Mouse (Mus musculus) adrenal gland, postnatal 14 days (tissue): ENCODE results near the gene Trim46. TPM values are rescaled to one million over a fixed set of nuclear protein-coding genes. Genes with fewer than 3 reads are reported as not detected.
"Not testable (repeated sequence)": the region's sequence is repeated elsewhere in the genome, so short reads cannot be mapped to it uniquely, and the experiment has no call there.

Experiments
- DNase-seq: peaks from one replicate; pipeline ENCODE4 v3.0.0; 2021; ENCODE audit warnings: mixed read lengths
- total RNA-seq: library from RNA; stranded (reverse); gene quantifications from 2 replicates; pipeline ENCODE4 v1.2.3, GENCODE M21; 2021

Gene Trim46
- total RNA-seq, 1 experiment from 2014 or later = 1.4 TPM

DNA sequence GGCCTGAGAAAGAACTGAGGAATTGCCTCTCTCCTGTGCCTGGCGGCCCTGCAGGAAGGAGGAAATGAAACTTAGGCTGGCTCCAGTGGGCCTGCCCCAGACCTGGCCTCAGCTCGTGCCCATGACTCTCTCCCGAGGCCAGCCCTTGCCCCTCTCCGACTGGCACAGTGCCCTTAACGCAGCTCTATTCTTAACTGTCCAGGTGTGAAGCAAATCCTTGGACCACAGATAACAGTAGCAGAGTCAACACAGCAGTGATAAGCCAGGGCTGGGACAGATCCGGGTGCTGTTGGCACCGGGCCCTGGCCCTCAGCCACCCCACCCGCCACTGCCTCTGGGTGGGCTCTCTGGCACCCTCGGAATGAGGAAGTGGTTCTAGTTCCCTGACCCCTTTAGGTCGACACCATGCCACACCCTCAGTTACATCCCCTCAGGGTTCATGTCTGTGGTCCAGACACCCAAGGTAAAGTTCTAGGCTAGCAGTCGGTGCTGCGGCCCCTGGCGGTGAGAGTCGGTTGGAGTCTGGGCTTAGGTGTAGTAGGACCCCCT, 12.5 kb downstream of the Trim46 start:
- DNase-seq = no peak

DNA sequence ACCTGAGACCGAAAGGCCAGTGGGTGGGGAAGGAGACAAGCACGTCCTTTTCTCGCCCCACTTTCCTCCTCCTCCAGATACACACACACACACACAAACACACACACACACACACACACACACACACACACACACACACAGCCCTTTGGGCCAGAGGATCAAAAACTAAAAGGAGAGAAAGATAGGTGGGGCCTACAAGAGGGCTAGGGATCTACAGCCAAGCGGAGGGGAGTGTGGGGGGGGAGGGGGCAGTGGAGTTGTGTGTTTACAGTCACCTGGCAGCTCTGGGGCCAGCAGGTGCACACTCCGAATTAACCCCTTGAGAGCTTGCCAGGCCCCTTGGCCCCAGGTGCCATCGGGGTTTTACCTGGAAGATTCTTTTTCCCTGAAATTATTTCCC, 13.5 kb downstream of the Trim46 start:
- no peak for DNase-seq

DNA sequence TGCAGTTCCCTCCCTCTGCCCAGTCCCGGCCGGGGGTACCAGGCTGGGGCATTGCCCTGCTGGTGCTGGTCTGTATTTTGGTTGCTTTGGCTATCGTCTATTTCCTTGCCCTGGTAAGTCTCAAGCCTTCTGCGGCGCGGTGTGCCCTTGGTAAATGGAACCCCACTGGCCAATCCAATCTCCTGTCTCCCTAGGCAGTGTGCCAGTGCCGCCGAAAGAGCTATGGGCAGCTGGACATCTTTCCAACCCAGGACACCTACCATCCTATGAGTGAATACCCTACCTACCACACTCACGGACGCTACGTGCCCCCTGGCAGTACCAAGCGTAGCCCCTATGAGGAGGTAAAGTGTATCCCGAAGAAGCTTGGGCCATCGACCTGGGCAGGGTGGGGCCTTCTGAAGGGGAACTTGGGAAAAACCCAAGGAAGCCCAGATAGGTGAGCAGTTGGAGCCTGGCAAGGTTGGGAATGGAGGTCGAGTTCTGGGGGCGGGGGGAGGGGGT, 14.3 kb downstream of the Trim46 start:
- no peak for DNase-seq

DNA sequence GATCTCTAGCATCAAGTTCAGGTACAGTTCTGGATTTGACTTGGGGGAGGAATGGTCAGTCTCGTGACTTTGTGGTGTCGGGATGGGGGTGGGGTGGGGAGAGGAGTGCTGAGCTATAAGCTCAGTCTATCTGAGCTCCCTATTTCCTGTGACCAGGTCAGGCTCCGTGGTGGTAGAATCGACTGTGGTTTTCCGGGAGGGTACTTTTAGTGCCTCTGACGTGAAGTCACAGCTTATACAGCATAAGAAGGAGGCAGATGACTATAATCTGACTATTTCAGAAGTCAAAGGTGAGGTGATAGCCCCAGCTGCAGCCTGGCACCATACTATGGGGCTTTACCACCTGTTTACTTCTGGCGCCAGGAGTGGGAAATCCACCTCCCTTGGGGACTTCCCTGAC, 14.8 kb downstream of the Trim46 start:
- no peak for DNase-seq

DNA sequence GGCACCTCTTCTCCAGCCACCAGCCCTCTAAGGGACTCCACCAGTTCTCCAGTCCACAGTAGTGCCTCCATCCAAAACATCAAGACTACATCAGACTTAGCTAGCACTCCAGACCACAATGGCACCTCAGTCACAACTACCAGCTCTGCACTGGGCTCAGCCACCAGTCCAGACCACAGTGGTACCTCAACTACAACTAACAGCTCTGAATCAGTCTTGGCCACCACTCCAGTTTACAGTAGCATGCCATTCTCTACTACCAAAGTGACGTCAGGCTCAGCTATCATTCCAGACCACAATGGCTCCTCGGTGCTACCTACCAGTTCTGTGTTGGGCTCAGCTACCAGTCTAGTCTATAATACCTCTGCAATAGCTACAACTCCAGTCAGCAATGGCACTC, 15.5 kb downstream of the Trim46 start:
- no peak for DNase-seq

DNA sequence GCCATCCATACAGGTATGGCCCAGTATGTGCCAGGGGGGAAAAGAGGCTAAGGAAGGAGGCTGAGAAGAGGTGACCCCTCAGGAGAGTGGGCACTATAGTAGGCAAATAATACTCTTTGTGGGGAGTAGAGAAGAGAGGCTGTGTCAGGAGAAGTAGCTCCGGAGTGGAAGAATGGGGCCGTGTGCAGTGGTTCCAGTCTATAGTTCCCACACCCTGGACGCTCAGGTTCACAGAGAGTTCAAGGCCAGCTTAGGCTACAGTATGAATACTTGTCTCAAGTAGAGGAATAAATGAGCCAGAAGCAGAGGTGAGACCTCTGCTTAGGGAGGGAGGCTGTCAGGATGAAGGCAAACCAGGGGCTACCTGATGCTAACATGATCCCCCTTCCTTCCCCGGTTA, 16.8 kb downstream of the Trim46 start:
- no peak for DNase-seq

DNA sequence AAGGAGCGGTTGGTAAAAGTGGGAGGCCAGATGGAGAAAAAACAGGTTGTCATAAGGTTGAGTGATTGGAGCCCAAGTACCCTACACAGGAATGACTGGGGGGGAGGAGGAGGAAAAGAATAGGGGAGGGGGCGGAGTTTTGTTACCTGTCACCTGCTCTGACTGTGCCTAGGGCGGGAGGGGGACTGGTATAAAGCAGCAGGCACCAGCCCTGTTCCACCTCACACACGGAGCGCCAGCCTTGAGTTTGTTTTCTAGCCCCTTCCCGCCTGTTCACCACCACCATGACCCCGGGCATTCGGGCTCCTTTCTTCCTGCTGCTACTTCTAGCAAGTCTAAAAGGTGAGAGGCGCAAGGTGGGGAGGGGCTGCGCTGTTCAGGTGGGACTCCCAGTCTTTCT, 17.3 kb downstream of the Trim46 start, which contains the start of gene Muc1:
TSS of gene Muc1 (plus strand) at position 222 of the 400 bp plus-strand sequence.
- no peak for DNase-seq

DNA sequence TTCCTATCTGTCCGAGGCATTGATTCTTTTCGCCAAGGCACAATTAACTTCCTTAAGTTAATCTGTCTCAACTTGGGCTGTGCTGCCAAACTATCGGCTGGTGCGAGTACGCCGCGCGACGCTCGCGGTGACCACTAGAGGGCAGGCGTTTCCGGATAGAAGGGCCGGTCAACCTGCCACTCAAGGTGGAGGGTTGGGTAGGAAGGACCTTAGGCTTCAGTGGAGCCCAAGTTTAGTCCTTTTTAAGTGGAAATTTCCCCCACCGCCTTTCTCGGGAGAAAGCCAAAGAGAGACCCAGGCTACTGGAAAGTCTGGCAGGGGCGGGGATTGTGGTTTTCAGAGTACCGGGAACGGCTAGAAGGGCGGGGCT, 17.9 kb downstream of the Trim46 start:
- DNase-seq = peak; percentile 92

DNA sequence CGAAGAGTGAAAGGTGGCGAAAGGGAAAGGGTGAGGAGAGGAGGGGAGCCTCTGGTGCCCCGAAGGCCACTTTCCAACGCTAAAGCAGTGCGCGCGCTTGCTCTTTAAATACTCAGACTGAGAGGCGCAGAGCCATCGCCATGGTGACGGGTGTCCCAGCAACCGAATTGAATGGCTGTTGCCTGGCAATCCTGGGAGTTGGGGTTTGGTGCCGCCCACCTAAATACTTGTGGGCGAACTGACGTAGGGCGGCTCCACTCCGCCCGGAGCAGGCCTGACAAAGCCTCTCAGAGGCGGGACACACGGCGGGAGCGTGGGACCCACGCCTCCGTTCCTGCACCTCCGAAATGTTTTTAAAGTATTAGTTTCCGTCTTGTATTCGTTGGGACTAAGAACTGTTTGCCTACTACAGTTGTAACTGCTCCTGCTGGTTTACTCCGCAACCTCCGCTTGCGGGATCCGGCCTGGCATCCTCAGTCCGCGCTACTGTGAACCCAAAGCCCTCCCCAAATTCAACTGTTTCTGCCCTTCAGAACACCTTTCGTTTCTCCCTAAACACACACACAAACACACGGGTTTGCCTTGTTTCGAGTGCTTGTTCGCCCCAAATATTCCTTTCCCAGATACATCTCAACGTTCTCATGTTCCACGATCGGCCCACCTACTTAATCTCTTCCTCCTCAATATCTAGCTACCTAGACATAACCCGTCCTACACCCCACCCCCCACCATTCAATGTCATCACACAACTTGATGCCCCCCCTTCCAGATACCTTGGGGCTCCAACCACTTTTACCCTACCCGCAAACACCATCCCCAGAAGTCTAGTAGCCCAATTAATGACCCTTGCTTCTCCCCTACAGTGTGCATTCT, 18.6 kb downstream of the Trim46 start:
- DNase-seq = peak; percentile 94

DNA sequence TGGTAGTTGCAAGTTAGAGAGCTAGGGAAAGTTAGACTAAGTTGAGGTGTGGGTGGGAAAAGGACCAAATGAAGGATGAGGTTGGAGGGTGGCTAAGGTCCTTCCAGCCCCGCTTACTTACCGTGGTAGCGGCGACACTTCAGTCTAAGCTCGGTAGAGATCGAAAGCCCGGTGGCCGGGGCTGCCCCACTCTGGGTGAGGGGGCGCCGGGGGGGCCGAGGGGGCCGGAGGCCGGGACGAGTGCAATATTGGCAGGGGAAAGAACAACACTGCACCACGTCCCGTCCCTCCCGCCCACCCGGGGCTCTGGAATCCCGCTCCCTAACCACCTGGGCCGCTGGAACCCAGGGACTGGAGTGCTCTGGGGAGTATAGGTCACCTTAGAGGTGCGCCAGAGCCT, 19.2 kb downstream of the Trim46 start, which contains the start of gene Mtx1:
TSS of gene Mtx1 (minus strand) at position 189 of the 400 bp plus-strand sequence.
- DNase-seq = no peak

DNA sequence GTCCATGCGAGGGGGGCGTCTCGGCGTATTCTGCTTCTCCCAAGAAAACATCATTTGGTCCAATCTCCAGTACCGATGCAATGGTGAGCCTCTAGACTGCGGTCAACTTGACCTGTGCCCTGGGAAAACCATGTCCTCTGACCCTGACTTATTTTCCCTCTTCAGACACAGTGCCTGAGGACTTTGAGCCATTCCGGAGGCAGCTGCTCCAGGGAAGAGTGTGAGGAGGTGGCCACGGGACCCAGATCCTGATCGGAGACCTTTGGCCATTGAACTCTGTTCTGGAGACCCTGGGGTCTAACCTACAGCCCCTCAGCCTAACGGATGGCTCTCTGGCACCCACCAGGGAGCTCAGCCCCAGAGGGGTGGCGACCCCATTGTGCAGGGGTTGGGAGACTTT, 19.7 kb downstream of the Trim46 start:
- DNase-seq = no peak

DNA sequence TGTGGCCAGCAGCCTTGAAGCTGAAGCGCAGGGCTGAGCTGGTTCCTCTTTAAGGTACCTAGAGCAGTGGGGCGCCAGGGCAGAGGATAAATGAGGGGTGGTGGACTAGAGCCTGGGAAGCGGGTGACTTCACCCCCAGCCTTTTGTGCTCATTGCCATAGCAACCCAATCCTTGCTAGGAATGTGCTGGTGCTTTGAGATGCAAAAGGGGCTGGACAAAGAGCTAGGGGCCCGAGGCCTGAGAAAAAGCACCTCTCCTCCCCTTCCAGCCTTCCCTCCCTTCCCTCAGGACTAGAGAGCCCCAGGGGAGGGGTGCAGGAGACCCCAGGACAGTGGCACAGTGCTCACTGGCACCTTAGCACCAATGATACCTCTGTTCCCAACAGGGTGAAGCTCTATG, 20.2 kb downstream of the Trim46 start:
- DNase-seq = no peak

DNA sequence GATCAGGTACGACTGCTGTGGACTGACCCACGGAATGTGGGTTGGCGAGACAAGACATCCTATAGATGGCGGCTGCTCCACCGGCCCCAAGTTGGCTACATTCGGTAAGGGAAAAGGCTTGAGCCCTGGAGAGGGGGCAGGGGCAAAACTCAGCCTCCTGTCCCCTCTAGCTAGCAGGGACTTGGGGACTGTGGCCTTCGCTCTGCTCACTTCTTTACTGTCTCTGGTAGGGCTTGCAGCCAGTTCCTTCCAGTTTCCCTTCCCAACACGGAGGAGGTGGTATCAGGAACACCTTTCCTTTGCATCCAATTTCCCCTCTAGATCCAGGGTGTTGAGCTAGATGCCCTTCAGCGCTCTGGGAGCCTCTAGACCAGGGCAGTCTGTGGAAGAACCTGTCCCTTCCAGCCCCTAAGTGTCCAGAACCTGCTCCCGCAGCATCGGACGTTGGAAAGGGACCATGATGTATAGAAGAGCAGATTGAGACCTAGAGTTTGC, 20.7 kb downstream of the Trim46 start:
- DNase-seq = no peak

DNA sequence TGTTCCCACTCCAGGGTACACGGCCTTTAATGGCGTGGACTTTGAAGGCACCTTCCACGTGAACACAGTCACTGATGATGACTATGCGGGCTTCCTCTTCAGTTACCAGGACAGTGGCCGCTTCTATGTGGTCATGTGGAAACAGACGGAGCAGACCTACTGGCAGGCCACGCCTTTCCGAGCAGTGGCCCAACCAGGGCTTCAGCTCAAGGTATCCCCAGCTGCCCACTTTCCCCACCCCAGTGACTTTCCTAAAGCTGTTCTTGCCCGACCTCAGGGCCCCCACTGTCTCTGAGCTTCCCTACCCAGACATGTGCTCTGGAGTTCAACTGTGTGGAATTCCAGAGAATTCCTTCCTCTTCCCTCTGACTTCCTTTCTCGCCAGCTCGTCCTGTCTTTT, 21.3 kb downstream of the Trim46 start:
- DNase-seq = no peak

DNA sequence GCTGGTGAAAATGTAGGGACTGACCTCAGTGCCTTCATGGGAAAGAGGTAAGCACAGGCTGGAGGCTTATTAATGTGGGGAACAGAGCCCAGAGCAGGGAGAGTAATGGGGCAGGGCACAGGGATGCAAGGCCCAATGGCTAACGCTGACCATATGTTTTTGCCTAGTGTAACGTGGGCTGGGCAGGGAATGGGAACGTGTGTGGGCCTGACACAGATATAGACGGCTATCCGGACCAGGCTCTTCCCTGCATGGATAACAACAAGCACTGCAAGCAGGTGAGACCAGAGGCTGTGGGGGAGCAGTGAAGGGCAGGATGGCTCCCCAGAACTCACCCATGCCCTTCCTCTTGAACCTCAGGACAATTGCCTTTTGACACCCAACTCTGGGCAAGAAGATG, 24.9 kb downstream of the Trim46 start:
- DNase-seq = no peak

DNA sequence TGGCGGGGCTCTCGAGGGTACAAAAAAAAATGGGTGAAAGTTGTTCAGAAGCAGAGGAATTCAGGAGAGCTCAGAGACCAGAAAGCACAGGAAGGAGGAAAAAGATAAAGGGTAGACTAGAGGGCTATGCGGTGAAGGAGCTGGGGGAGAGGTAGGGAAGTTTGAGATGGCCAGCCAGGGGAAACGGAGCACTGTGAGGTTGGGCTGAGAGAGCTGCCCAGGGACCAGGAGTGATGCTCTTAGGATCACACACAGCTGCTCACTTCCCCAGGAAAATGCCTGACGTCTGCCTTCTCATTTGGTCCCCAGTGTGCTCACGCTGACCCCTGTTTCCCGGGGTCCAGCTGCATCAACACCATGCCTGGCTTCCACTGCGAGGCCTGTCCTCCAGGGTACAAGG, 26.6 kb downstream of the Trim46 start:
- DNase-seq = no peak

DNA sequence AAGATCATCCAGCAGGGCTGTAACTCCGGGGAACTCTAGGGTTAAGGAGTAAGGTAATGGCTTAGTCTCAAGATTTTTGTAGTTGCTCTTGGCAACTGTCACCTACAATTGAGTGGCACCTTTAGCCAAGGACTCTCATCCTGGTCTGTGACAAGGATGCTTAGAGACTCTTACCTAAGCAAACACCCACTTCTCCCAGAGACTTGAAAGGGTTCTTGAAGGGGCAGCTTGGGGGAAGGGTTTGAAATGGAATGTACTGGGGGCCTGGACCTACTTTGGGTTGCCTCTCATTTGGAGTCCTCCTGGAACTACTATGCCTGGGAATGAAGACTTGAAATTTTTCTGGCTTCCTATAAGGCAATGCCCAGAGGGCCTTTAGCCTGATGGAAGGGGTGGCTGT, 27.8 kb downstream of the Trim46 start:
- no peak for DNase-seq

DNA sequence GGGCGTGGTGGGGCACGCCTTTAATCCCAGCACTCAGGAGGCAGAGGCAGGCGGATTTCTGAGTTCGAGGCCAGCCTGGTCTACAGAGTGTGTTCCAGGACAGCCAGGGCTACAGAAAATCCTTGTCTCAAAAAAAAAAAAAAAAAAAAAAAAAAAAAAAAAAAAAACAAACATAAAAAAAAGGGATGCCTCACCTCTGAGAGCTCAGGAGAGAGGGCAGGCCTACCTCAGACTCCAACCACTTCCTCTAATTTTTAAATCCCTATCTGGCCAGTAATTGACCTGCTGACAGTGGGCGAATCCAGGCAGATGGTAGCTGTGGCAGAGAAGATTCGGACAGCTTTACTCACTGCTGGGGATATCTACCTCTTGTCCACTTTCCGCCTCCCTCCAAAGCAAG, 29.7 kb downstream of the Trim46 start:
- not testable (repeated sequence) for DNase-seq

DNA sequence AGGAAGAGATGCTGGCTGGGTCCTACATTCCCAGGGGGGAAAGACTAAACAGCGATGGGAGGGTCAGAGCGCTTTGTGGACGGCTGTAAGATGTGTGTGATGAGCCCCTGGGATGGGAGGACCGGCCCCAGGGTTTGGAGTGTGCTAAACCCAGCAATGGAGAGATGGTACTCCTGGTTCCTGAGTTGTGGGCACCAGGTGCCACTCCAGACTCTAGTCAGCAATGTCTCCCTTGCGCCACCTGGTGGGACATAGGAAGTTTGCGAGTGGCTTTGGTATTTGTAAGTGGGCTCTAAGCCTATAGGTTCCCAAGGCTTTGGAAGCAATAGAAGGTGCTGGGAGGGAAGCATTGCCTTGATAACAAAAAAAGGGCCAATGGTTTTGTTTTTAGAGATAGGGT, 30.3 kb downstream of the Trim46 start:
- DNase-seq = peak; percentile 87

DNA sequence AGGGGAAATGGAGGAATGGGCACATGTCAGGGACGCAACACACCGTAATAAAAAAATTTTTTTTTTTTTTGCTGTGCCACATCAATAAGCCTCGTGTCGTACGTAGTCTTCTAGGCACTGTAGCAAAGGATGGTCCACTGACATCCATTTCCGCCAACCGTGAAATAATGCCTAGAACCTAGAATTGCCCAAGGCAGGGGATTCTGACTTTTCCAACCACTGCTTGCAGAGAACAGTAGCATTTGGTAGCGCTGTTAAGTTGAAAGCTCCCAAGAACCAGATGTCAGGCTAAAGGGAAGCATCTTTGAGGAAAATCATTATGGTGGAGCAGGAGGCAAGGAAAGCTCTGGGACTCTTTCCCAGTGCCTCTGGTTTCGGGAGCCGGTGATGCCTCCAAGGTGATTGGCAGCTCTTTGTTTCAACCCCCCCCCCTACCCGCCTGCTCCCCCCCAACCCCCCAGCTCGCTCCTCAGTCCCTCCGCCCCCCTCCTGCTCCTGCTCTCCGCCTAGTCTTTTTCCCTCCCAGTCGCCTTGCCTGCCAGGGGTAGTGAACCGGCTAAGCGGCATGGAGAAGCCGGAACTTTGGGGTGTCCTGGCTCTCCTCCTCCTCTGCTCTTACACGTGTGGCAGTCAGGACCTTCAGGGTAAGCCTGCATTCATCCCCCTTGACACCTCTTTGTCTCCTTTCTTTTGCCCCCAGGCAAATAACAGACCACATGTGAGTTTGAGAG, 31.3 kb downstream of the Trim46 start, which contains the start of gene Thbs3:
TSS of gene Thbs3 (plus strand) at position 500 of the 731 bp plus-strand sequence.
- no peak for DNase-seq

DNA sequence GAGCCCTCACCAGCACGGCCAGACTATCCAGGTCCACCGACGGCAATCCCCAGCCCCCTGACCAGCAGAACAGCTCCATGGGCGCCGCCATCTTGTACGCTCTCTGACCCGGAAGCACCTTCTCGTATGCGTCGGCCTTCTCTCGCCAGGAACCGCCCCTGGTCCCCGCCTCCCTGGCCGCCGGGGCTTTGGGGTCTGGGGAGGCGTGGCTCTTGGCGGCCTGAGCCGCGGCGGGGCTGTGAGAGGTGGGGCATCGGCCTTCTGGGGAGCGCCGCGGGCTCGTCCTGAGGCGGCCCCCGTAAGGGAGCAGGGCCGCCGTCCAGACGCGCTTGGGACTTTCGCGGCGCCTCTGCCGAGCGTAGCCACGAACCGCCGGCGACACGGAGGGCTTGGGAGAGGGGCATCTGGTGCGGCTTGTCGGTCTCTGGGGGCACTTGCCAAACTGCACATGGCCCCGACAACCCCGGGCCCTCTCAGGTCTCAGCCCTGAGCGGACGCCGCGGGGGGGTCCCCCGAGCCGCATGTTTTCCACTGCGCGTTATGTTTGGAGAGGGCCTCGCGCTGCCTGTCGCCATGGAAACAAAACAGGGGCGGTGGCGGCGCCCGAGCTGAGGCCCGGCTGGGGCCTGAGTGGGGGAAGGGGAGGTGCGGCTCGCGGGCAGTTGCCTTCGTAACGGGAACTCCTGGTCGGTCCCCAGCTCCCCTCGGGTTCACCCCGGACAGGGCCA, 32.1 kb downstream of the Trim46 start:
- peak; percentile 95 for DNase-seq

DNA sequence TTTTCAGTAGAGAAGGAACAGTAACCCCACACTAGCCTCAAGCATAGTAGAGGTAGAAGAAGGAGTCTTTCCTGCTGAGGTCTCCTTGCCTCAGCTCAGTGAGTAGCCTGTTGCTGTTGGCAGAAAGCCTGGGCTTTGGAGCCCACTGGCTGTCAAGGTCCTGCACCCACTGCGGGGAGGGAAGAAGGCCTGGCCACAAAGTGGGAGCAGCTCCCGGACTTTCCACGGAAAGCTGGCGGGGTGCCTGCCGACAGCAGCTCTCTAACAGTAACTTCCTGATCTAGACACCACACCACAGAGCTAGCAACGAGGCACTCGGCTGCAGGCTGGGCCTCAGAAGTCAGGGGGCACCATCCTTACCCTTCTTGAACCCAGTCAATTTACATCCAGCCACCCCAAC, 35.4 kb downstream of the Trim46 start:
- peak; percentile 54 for DNase-seq
